Mouse (Mus musculus): ENCODE measurements at regions not wholly inside any gene's neighbourhood (a gene's known extent, or its start where the extent isn't known, plus 50 kb on each side); places are given as distances from the start of the nearest gene placed in this dataset.

DNA sequence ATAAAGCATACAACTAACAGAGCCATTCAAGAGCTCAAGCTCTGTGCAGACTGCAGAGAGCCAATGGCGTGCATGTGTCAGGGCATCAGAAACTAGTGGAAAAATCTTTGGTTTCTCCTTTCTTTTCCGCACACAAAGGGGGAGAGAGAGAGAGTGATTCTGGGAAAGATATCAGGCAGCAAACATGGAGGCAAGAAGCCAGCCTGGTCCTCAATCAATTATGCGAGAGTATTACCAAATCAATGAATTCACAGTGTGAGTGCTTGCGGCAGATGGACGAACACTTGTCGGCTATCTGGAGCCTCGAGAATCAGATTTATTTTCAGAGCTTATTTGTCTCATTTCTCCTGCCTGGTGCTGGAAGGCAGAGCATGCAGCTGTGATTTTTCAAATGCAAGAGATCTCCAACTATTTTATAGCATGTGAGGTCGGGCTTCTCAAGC lies 230.6 kb downstream of the Snx10 start:
- no peak for TF ChIP-seq CTCF (IDR thresholded peaks at IDR 0.05; ENCODE audit: low read depth, low read length)
- TF ChIP-seq POLR2A (IDR thresholded peaks at IDR 0.05; ENCODE audit: borderline replicate concordance, low read depth, low read length), result no peak

Measured in bone marrow macrophage, adult 2 months (primary cell).